Mouse (Mus musculus) left cerebral cortex, postnatal 4 days (tissue): ENCODE results near the gene Chrna7. TPM values are rescaled to one million over a fixed set of nuclear protein-coding genes. Genes with fewer than 3 reads are reported as not detected.

Experiments
- DNase-seq: peaks from one replicate; pipeline ENCODE4 v3.0.0-alpha.2; 2022
- intact Hi-C: fragments of 180-260 bp; cut with DNase I; formaldehyde crosslinking; loops from one replicate; pipeline ENCODE4 v1.15.1; 2025
- total RNA-seq, 2 experiments: library from RNA; stranded (reverse); gene quantifications; 2 replicates each; pipeline ENCODE4 v1.2.3; 2021

The Chrna7 gene
- total RNA-seq, 2 experiments from 2014 or later: 24.0 to 26.7 TPM

GRCm38 (mm10) chr7:63084351-63085003 is 127.9 kb downstream of the Chrna7 start:
- DNase-seq: no peak
- intact Hi-C loops: no loop called here

- intact Hi-C loops: no loop called here
- no peak for DNase-seq
These were observed 151.4 kb downstream of the Chrna7 start for GRCm38 (mm10) chr7:63060996-63061395.

Other genes starting within 250 kb of the Chrna7 start
- 10 to 100 TPM; 33.0 to 36.4 TPM for gene Otud7a, start 232.2 kb upstream of the Chrna7 start, total RNA-seq